Mouse (Mus musculus) MEL (cell line): Measurements from ENCODE around the gene Ifitm10. TPM values are rescaled to one million over a fixed set of nuclear protein-coding genes. Genes with fewer than 3 reads are reported as not detected.
A peak's percentile ranks its signal among the peaks of the same experiment; 100 is the strongest.

ENCODE experiments used
- DNase-seq: peaks from one replicate; pipeline ENCODE4 v3.0.0; 2011; ENCODE audit warnings: low read depth, low spot score
- H3K27ac ChIP-seq: 2 replicates; pipeline ENCODE4 v1.5.1; 2012; ENCODE audit warnings: low read depth, mild to moderate bottlenecking, control low read depth, low read length, moderate library complexity; ENCODE audit not compliant: control insufficient read depth
- H3K27me3 ChIP-seq, 2 experiments: fragments of 150-350 bp in 1 of 2; sonication (generic) in 1 of 2; 2 replicates each; pipeline ENCODE4 v1.6.1; 2012; ENCODE audit warnings: low read length in 2 of 2, mild to moderate bottlenecking in 2 of 2, improper control_type of control experiment in 1 of 2, moderate library complexity in 1 of 2; ENCODE audit not compliant: insufficient read depth in 2 of 2, control insufficient read depth in 1 of 2
- H3K36me3 ChIP-seq, 2 experiments: 2 replicates each; pipeline ENCODE4 v1.6.1; 2012 to 2014; ENCODE audit warnings: low read length in 2 of 2, improper control_type of control experiment in 1 of 2, inconsistent platforms in 1 of 2, mild to moderate bottlenecking in 1 of 2; ENCODE audit not compliant: insufficient read depth in 2 of 2, control insufficient read depth in 1 of 2
- H3K4me1 ChIP-seq, 2 experiments: fragments of 150-350 bp in 1 of 2; sonication (generic) in 1 of 2; 2 replicates each; pipeline ENCODE4 v1.6.1; 2012; ENCODE audit warnings: low read length in 2 of 2, improper control_type of control experiment in 1 of 2, mild to moderate bottlenecking in 1 of 2; ENCODE audit not compliant: insufficient read depth in 2 of 2, control insufficient read depth in 1 of 2
- H3K4me3 ChIP-seq, 2 experiments: fragments of 150-350 bp in 1 of 2; sonication (generic) in 1 of 2; 2 replicates each; pipeline ENCODE4 v1.5.1; 2012; ENCODE audit warnings: low read depth in 2 of 2, low read length in 2 of 2, mild to moderate bottlenecking in 2 of 2, moderate library complexity in 2 of 2, control low read depth in 1 of 2, improper control_type of control experiment in 1 of 2; ENCODE audit not compliant: control insufficient read depth in 1 of 2, insufficient read depth in 1 of 2
- H3K79me2 ChIP-seq: 2 replicates; pipeline ENCODE4 v1.6.1; 2012; ENCODE audit warnings: mild to moderate bottlenecking, low read length, moderate library complexity; ENCODE audit not compliant: control insufficient read depth, poor library complexity, insufficient read depth
- H3K9ac ChIP-seq: 2 replicates; pipeline ENCODE4 v1.6.1; 2012; ENCODE audit warnings: low read depth, mild to moderate bottlenecking, control low read depth, low read length, moderate library complexity; ENCODE audit not compliant: control insufficient read depth, poor library complexity, severe bottlenecking
- H3K9me3 ChIP-seq: fragments of 150-350 bp; sonication (generic); replicated peaks from 2 replicates; pipeline ENCODE4 v1.6.1; 2012; ENCODE audit warnings: mild to moderate bottlenecking, low read length, improper control_type of control experiment, moderate library complexity; ENCODE audit not compliant: insufficient read depth
- CTCF ChIP-seq, 3 experiments: IDR thresholded peaks in 2 of 3; conservative IDR thresholded peaks in 1 of 3; 2 replicates each; pipeline ENCODE4 v1.5.1; 2011 to 2012; ENCODE audit warnings: low read length in 3 of 3, low read depth in 2 of 3, mild to moderate bottlenecking in 2 of 3, improper control_type of control experiment in 1 of 3, inconsistent platforms in 1 of 3, mixed read lengths in 1 of 3, moderate library complexity in 1 of 3; ENCODE audit not compliant: control insufficient read depth in 1 of 3, insufficient read depth in 1 of 3, poor library complexity in 1 of 3, severe bottlenecking in 1 of 3
- E2F4 ChIP-seq: IDR thresholded peaks from 2 replicates; pipeline ENCODE4 v1.6.1; 2011; ENCODE audit warnings: low read depth, low read length, improper control_type of control experiment, borderline replicate concordance
- ETS1 ChIP-seq: IDR thresholded peaks from 2 replicates; pipeline ENCODE4 v1.6.1; 2012; ENCODE audit warnings: low read depth, mild to moderate bottlenecking, inconsistent platforms, low read length, improper control_type of control experiment, moderate library complexity
- JUND ChIP-seq: IDR thresholded peaks from 2 replicates; pipeline ENCODE4 v1.6.1; 2011; ENCODE audit warnings: low read depth, mild to moderate bottlenecking, improper control_type of control experiment, low read length
- KAT2A ChIP-seq: conservative IDR thresholded peaks from 2 replicates; pipeline ENCODE4 v1.6.1; 2012; ENCODE audit warnings: low read depth, low read length, improper control_type of control experiment, inconsistent platforms
- MAFK ChIP-seq: IDR thresholded peaks from 2 replicates; pipeline ENCODE4 v1.6.1; 2011; ENCODE audit warnings: low read depth, mild to moderate bottlenecking, low read length, improper control_type of control experiment, borderline replicate concordance
- MEF2A ChIP-seq: IDR thresholded peaks from 2 replicates; pipeline ENCODE4 v1.6.1; 2014; ENCODE audit warnings: low read depth, mild to moderate bottlenecking, inconsistent platforms, low read length, improper control_type of control experiment; ENCODE audit not compliant: poor library complexity, insufficient replicate concordance, severe bottlenecking; ENCODE audit errors: extremely low read depth
- MXI1 ChIP-seq: IDR thresholded peaks from 2 replicates; pipeline ENCODE4 v1.6.1; 2011; ENCODE audit warnings: mild to moderate bottlenecking, low read depth, low read length, improper control_type of control experiment
- NRF1 ChIP-seq: IDR thresholded peaks from 2 replicates; pipeline ENCODE4 v1.6.1; 2014; ENCODE audit warnings: low read depth, mild to moderate bottlenecking, inconsistent platforms, low read length, improper control_type of control experiment, moderate library complexity; ENCODE audit not compliant: poor library complexity, insufficient read depth, severe bottlenecking
- POLR2A ChIP-seq, 2 experiments: IDR thresholded peaks; 2 replicates each; pipeline ENCODE4 v1.6.1; 2011 to 2012; ENCODE audit warnings: low read length in 2 of 2, mild to moderate bottlenecking in 2 of 2, control low read depth in 1 of 2, improper control_type of control experiment in 1 of 2, low read depth in 1 of 2, moderate library complexity in 1 of 2; ENCODE audit not compliant: control insufficient read depth in 1 of 2, insufficient read depth in 1 of 2, poor library complexity in 1 of 2
- POLR2AphosphoS5 ChIP-seq: IDR thresholded peaks from 2 replicates; pipeline ENCODE4 v1.6.1; 2012; ENCODE audit warnings: low read depth, borderline replicate concordance, mild to moderate bottlenecking, inconsistent platforms, low read length, moderate library complexity, mixed read lengths
- RAD21 ChIP-seq: IDR thresholded peaks from 2 replicates; pipeline ENCODE4 v1.6.1; 2011; ENCODE audit warnings: mild to moderate bottlenecking, low read depth, low read length, improper control_type of control experiment
- TAL1 ChIP-seq: IDR thresholded peaks from 2 replicates; pipeline ENCODE4 v1.6.1; 2012; ENCODE audit warnings: mild to moderate bottlenecking, inconsistent platforms, low read length, moderate library complexity, mixed read lengths
- TCF12 ChIP-seq: IDR thresholded peaks from 2 replicates; pipeline ENCODE4 v1.6.1; 2014; ENCODE audit warnings: low read depth, mild to moderate bottlenecking, inconsistent platforms, low read length, improper control_type of control experiment, moderate library complexity
- polyA plus RNA-seq, 2 experiments: library from polyadenylated mRNA; stranded (reverse) in 1 of 2; unstranded in 1 of 2; fragments of >175 nt in 1 of 2; fragments of >200 nt in 1 of 2; gene quantifications; 2 replicates each; pipeline versions ENCODE4 v1.2.1 to v1.2.4; 2012; ENCODE audit warnings: low replicate concordance in 2 of 2, low read depth in 1 of 2; ENCODE audit not compliant: insufficient read length in 2 of 2, insufficient read depth in 1 of 2, missing spikeins in 1 of 2
- total RNA-seq: library from RNA; depleted of rRNA; stranded (reverse); fragments of 300-350 nt; gene quantifications from 2 replicates; pipeline ENCODE4 v1.2.3, GENCODE M21; 2012

The Ifitm10 gene
- total and polyA plus RNA-seq, 3 experiments, result 0.21 TPM; not detected in 2

DNA sequence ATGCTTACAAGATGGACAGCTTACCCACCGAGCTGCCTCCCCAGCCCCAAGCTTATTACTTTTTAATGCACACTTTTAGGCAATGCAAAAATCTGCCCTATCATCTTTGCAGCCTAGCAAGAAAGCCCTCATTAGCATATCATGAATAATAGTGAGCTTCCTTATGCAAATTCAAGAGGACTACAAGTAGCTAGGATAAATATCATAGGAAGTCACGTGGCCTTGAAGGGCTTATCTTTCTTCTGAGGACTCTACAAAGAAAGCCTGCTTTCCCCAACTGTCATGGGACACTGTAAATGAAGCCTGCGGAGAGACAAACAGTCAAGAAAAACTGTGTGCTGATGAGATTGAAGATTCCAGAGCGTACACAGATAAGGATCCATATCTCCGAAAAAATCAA, 22.0 kb downstream of the Ifitm10 start (continued):
- TF ChIP-seq POLR2A (IDR thresholded peaks at IDR 0.05; ENCODE audit: control insufficient read depth in 1 of 2, insufficient read depth in 1 of 2, low read depth in 1 of 2, low read length in 2 of 2, poor library complexity in 1 of 2) (peak in 1 of 2 experiments; percentile 32; a peak in 1 of 4 replicates), ETS1 (peak; percentile 85)
- TF ChIP-seq, all 39 proteins: peak for 16

GRCm38 (mm10) chr7:142349308-142349961, 24.1 kb downstream of the Ifitm10 start:
- no peaks in the 10 kb centered on the region for H3K79me2 ChIP-seq
- H3K36me3 ChIP-seq, result peaks cover 0 to 30% of the 10 kb centered on the region in 2 experiments; a peak in 2 of 4 replicates
- H3K9me3 ChIP-seq, result no peaks in the 10 kb centered on the region
- H3K9ac ChIP-seq, result no peak overlapping the region
- no peak overlapping the region for H3K4me3 ChIP-seq
- H3K4me1 ChIP-seq, result peaks cover 23 to 27% of the 10 kb centered on the region in 2 experiments
- H3K27ac ChIP-seq, result no peak overlapping the region
- no peaks in the 10 kb centered on the region for H3K27me3 ChIP-seq
- DNase-seq, result no peak
- TF ChIP-seq TAL1 (no peak), E2F4 (no peak), CTCF (IDR thresholded peaks at IDR 0.05 in 2 of 3, conservative IDR thresholded peaks at IDR 0.05 in 1 of 3; ENCODE audit: control insufficient read depth in 1 of 3, insufficient read depth in 1 of 3, low read depth in 2 of 3, low read length in 3 of 3, poor library complexity in 1 of 3, severe bottlenecking in 1 of 3) (no peak), MAFK (no peak)

GRCm38 (mm10) chr7:142347542-142347941, 26.0 kb downstream of the Ifitm10 start:
- no peak overlapping the region for H3K4me3 ChIP-seq
- no peaks in the 10 kb centered on the region for H3K27me3 ChIP-seq
- no peaks in the 10 kb centered on the region for H3K79me2 ChIP-seq
- no peak overlapping the region for H3K9ac ChIP-seq
- no peak overlapping the region for H3K27ac ChIP-seq
- peaks cover 14 to 16% of the 10 kb centered on the region in 2 experiments for H3K4me1 ChIP-seq
- TF ChIP-seq ETS1 (peak; percentile 55), RAD21 (no peak)
- peaks cover 0 to 16% of the 10 kb centered on the region in 2 experiments; a peak in 2 of 4 replicates for H3K36me3 ChIP-seq
- DNase-seq, result no peak
- H3K9me3 ChIP-seq, result no peaks in the 10 kb centered on the region

DNA sequence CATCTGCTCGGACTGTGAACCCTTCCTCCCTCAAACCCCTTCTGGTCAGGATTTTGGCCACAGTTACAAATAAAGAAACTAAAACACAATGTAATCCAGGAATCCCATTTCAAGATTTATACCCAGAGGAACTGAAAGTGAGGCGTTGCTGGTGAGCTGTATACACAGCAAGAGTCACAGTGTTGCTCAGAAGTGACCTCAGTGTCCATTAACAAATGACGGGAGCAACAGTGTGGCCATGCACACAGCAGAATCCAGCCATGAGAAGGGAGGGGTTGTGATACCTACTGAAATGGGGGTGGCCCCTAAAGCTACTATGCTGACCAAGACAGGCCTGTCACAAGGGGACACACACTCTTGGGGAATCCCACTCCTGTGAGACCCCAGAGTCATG, 31.3 kb downstream of the Ifitm10 start:
- H3K4me1 ChIP-seq, result 0 out of 4 replicates have a peak, but pooled peaks cover 2 to 9% of the 10 kb centered on the region in 2 experiments
- no peaks in the 10 kb centered on the region for H3K36me3 ChIP-seq
- H3K4me3 ChIP-seq, result no peak overlapping the region
- H3K27ac ChIP-seq, result no peak overlapping the region
- TF ChIP-seq ETS1, result no peak
- TF ChIP-seq MEF2A, result no peak
- TF ChIP-seq POLR2AphosphoS5, result no peak
- TF ChIP-seq JUND, result no peak
- no peak for TF ChIP-seq NRF1
- no peak for TF ChIP-seq KAT2A
- no peak for TF ChIP-seq TCF12
- no peak for TF ChIP-seq MXI1
- H3K9ac ChIP-seq, result no peak overlapping the region
- H3K79me2 ChIP-seq, result no peaks in the 10 kb centered on the region
- no peak for DNase-seq
- H3K9me3 ChIP-seq, result no peaks in the 10 kb centered on the region
- no peaks in the 10 kb centered on the region for H3K27me3 ChIP-seq
